Mouse (Mus musculus) midbrain, postnatal 0 days (tissue): ENCODE results near the gene Mgarp. TPM values are rescaled to one million over a fixed set of nuclear protein-coding genes. Genes with fewer than 3 reads are reported as not detected.

Experiments
- ATAC-seq: fragments of 200-750 bp; cut with Nextera tagmentation; 2 replicates; pipeline ENCODE4 v1.8.0; 2017; ENCODE audit warnings: moderate number of reproducible peaks, mild to moderate bottlenecking, moderate TSS enrichment, moderate library complexity; ENCODE audit not compliant: low FRiP score
- DNase-seq: peaks from one replicate; pipeline ENCODE4 v3.0.0-alpha.2; 2015; ENCODE audit warnings: low spot score
- H3K27ac ChIP-seq: fragments of 300-500 bp; sonication (generic); 2 replicates; pipeline ENCODE4 v1.5.1; 2014; ENCODE audit warnings: low read depth, mild to moderate bottlenecking, low read length, mixed read lengths
- H3K27me3 ChIP-seq: fragments of 300-500 bp; sonication (generic); 2 replicates; pipeline ENCODE4 v1.6.1; 2014; ENCODE audit warnings: low read length, control low read depth, mixed read lengths; ENCODE audit not compliant: insufficient read depth
- H3K36me3 ChIP-seq: fragments of 300-500 bp; sonication (generic); 2 replicates; pipeline ENCODE4 v1.6.1; 2014; ENCODE audit warnings: low read length, control low read depth, mixed read lengths; ENCODE audit not compliant: insufficient read depth
- H3K4me1 ChIP-seq: fragments of 300-500 bp; sonication (generic); 2 replicates; pipeline ENCODE4 v1.6.1; 2014; ENCODE audit warnings: mild to moderate bottlenecking, control low read depth, antibody characterized with exemption, low read length, mixed read lengths; ENCODE audit not compliant: insufficient read depth
- H3K4me2 ChIP-seq: fragments of 300-500 bp; sonication (generic); 2 replicates; pipeline ENCODE4 v1.6.1; 2014; ENCODE audit warnings: low read depth, mild to moderate bottlenecking, low read length, mixed read lengths; ENCODE audit not compliant: poor library complexity, severe bottlenecking
- H3K4me3 ChIP-seq: fragments of 300-500 bp; sonication (generic); 2 replicates; pipeline ENCODE4 v1.5.1; 2014; ENCODE audit warnings: low read depth, mild to moderate bottlenecking, low read length, moderate library complexity
- H3K9ac ChIP-seq: fragments of 300-500 bp; sonication (generic); replicated peaks from 2 replicates; pipeline ENCODE4 v1.6.1; 2014; ENCODE audit warnings: mild to moderate bottlenecking, low read length, moderate library complexity, mixed read lengths; ENCODE audit not compliant: poor library complexity, severe bottlenecking
- H3K9me3 ChIP-seq: fragments of 300-500 bp; sonication (generic); 2 replicates; pipeline ENCODE4 v1.6.1; 2016; ENCODE audit warnings: low read length, control low read depth
- CTCF ChIP-seq: IDR thresholded peaks from 2 replicates; pipeline ENCODE4 v1.5.1; 2016; ENCODE audit warnings: antibody characterized with exemption, mild to moderate bottlenecking
- WGBS: fragments of 180-500 bp; shearing (Covaris S2); extraction: QIAGEN DNeasy Blood & Tissue Kit; methylation state at CpG from one replicate; pipeline ENCODE4 v1.1.7; 2014; 5-methylcytosine and 5-hydroxymethylcytosine counted together
- polyA plus RNA-seq: library from polyadenylated mRNA; unstranded; fragments of >200 nt; fragmentation: Nextera tagmentation; extraction: Ambion mirVana; gene quantifications from 2 replicates; pipeline ENCODE4 v1.2.1, GENCODE M21; 2015
- total RNA-seq: library from RNA; depleted of rRNA; stranded (reverse); fragments of >200 nt; gene quantifications from 2 replicates; pipeline ENCODE4 v1.2.3, GENCODE M21; 2014

Mgarp gene
- total and polyA plus RNA-seq, 2 experiments from 2014 or later, result 0.49 TPM

DNA sequence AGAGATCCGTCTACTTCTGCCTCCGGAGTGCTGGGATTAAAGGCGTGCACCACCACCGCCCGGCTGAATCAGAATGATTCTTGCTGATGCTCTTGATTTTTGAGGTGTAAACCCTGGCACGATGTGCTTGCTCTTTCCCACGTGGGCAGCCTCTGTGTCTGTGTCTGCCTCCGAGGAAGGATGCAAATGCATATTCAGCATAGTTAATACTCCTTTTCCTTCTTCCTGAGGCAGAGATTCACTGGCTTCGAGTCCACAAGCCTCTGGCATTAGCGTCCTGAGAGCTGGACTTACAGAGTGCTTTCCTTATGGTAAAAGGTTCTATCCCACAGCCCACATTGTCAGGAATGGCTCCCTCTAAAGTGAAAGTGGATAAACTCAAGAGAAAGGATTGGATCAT lies 4.1 kb upstream of the Mgarp start:
- Histone ChIP-seq H3K9me3 (no peaks in the 10 kb centered on the region), H3K4me2 (no peak overlapping the region), H3K27ac (no peak overlapping the region), H3K4me3 (no peak overlapping the region), H3K4me1 (0 out of 2 replicates have a peak, but pooled peaks cover 3% of the 10 kb centered on the region), H3K36me3 (no peaks in the 10 kb centered on the region), H3K27me3 (peaks cover 10% of the 10 kb centered on the region; the same call in 1 of the 2 replicates), H3K9ac (no peak overlapping the region)
- TF ChIP-seq CTCF, result no peak
- DNase-seq, result no peak
- 71% methylated on average over 10 of the region's 10 CpGs for WGBS
- no peak for ATAC-seq

DNA sequence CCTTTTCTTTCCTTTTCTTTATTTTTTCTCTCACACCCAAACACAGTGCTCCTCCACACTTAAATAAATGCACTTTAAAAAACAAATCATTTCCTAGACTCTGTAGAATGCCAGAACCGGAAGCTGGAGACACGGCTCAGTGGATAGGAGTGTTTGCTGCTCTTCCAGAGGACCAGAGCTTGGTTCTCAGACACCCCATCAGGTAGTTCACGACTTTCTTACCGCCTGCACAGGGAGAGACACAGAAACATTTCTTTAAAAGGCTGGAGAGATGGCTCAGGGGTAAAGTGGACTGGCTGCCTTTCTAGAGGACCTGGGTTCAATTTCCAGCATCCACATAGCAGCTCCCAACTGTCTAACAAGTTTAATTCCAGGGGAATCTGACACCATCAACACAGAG lies 3.0 kb upstream of the Mgarp start:
- no peak overlapping the region for H3K9ac ChIP-seq
- WGBS, result 57% methylated on average over 4 of the region's 4 CpGs
- H3K9me3 ChIP-seq, result no peaks in the 10 kb centered on the region
- H3K27me3 ChIP-seq, result peaks cover 12% of the 10 kb centered on the region; the same call in 1 of the 2 replicates
- H3K4me2 ChIP-seq, result no peak overlapping the region
- H3K4me1 ChIP-seq, result 0 out of 2 replicates have a peak, but pooled peaks cover 3% of the 10 kb centered on the region
- ATAC-seq (no peak), DNase-seq (no peak)
- H3K27ac ChIP-seq, result no peak overlapping the region
- TF ChIP-seq CTCF, result no peak
- H3K36me3 ChIP-seq, result no peaks in the 10 kb centered on the region
- H3K4me3 ChIP-seq, result no peak overlapping the region

DNA sequence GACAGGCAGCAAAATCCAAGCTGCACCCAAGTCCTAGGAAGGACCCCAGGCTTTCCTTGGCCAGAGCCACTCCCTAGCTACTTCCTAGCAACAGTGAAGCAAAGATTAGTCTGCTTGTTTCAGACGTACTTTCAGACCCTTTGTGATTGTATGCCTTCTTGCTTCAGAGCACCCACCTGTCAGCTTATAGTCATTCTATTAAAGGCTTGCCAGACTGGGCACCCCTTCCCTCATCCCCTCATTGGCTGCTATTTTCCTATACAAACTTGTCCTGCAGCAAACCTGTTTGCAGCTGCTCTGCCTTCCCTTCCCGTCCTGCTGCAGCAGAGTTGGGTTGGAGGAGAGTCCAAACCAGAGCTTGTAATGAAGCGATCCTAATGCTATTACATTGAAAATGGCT lies 2.1 kb upstream of the Mgarp start:
- Histone ChIP-seq H3K27me3 (peaks cover 13% of the 10 kb centered on the region; the same call in 1 of the 2 replicates), H3K9ac (no peak overlapping the region), H3K4me2 (no peak overlapping the region), H3K4me3 (no peak overlapping the region), H3K27ac (no peak overlapping the region), H3K36me3 (no peaks in the 10 kb centered on the region), H3K9me3 (no peaks in the 10 kb centered on the region), H3K4me1 (0 out of 2 replicates have a peak, but pooled peaks cover 3% of the 10 kb centered on the region)
- DNase-seq, result no peak
- ATAC-seq, result no peak
- TF ChIP-seq CTCF, result no peak
- 10% methylated on average over 3 of the region's 3 CpGs for WGBS

DNA sequence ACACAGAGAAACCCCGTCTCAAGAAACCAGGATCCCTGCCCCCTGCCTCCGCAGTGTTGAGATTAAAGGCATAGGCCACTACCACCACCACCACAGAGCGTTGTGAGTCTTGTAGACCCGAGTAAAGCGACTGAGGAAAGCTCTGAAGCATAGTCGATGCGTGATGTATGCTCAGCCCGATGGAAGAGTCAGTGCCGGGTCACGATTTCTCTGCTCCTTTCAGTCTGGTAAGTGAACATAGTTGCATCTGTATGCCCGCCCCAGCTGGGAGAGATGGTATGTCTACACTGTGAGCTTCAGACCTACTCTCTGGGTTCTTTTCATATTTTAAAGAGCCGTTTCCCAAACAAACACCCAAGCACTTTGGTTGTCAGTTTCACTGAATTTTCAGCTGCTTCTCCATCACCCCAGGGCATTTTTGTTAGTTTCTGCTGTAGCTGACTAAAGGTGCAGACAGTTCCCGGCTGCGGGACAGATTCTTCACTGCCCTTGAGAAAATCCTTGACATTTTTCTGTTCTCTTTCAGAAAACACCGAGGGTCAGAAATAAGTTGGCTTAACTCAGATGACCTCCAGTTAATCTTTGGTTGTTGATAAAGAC lies 1.3 kb upstream of the Mgarp start:
- TF ChIP-seq CTCF, result no peak
- no peak for ATAC-seq
- Histone ChIP-seq H3K4me1 (0 out of 2 replicates have a peak, but pooled peaks cover 3% of the 10 kb centered on the region), H3K36me3 (no peaks in the 10 kb centered on the region), H3K4me2 (no peak overlapping the region), H3K9ac (no peak overlapping the region), H3K27me3 (peaks cover 13% of the 10 kb centered on the region; the same call in 1 of the 2 replicates), H3K4me3 (no peak overlapping the region), H3K9me3 (no peaks in the 10 kb centered on the region), H3K27ac (no peak overlapping the region)
- DNase-seq, result no peak
- WGBS, result 51% methylated on average over 15 of the region's 15 CpGs

DNA sequence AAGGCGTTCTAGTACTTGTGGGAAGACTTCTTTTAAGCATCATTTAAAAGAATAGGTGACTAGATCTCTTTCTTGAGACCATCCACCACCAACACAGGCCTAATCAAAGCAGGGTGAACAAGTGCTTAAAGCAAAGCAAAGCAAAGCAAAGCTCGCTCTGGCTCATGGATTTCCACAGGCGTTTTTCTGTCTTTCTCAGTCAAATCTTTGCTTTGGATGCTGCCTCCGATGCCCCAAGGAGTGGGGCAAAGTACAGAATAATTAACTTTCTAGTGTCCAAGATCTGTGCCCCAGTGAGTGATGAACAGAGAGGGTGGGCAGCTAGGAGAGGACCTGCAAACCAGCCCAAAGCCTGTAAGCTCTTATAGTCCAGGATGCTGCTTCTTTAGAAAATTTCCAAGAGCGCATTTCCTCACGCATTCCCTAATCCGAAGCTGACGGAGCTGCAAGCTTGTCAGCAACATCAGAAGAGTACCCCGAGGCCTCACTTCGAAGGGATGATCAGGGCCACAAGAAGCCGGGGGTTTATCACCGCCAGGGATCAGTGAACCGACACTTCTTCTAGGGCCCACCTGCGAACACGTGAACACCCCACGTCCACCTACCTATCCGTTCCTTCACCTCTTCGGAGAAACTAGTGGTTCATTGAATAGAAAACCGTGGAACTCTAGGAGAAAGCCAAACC lies 935 bp downstream of the Mgarp start:
- Histone ChIP-seq H3K27me3 (peaks cover 13% of the 10 kb centered on the region; the same call in 1 of the 2 replicates), H3K27ac (no peak overlapping the region), H3K4me2 (no peak overlapping the region), H3K9ac (no peak overlapping the region), H3K9me3 (no peaks in the 10 kb centered on the region), H3K4me3 (no peak overlapping the region), H3K4me1 (0 out of 2 replicates have a peak, but pooled peaks cover 3% of the 10 kb centered on the region), H3K36me3 (no peaks in the 10 kb centered on the region)
- no peak for ATAC-seq
- no peak for DNase-seq
- WGBS, result 18% methylated on average over 19 of the region's 19 CpGs
- TF ChIP-seq CTCF, result no peak

DNA sequence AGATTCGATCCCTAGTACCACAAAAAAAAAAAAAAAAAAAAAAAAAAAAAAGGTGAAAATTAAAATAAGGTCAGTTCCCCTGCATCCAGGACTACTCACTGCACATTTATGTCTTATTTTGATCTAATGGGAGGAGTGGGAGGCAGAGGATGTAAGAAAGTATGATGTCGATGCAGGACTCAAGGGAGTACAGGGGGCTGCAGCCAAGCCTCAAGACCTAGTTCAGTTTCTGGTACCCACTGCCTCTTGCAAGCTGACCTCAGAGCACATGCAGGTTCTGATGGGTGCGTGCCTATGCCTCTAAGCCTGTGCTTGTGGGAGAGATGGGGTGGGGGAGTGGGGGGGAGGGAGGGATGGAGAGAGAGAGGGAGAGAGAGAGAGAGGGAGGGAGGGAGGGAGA lies 1.7 kb downstream of the Mgarp start:
- H3K9ac ChIP-seq, result no peak overlapping the region
- no peak for ATAC-seq
- H3K4me3 ChIP-seq, result no peak overlapping the region
- TF ChIP-seq CTCF, result no peak
- H3K4me1 ChIP-seq, result 0 out of 2 replicates have a peak, but pooled peaks cover 3% of the 10 kb centered on the region
- H3K9me3 ChIP-seq, result no peaks in the 10 kb centered on the region
- DNase-seq, result no peak
- H3K4me2 ChIP-seq, result no peak overlapping the region
- no peaks in the 10 kb centered on the region for H3K36me3 ChIP-seq
- peaks cover 13% of the 10 kb centered on the region; the same call in 1 of the 2 replicates for H3K27me3 ChIP-seq
- WGBS, result 51% methylated on average over 3 of the region's 3 CpGs
- H3K27ac ChIP-seq, result no peak overlapping the region
